In genomic region chr19:43659632-43660031, GRCm38 (mm10) we compare ENCODE assay signal across 20 mouse cellular contexts. TPM values are rescaled to one million over a fixed set of nuclear protein-coding genes. Genes with fewer than 3 reads are reported as not detected.
DNase-seq lines count a peak whose midpoint lies in the region; ATAC-seq lines count a peak whose summit lies in the region.
"Had no signal": no experiment of that assay in that cellular context is flagged by ENCODE, and none has a peak within 500 bp of the region (broad histone marks: within the 10 kb centered on the region; RNA-seq: fewer than 3 reads in every experiment).

No protein-coding gene starts in this region.

- peak; percentile 45 for DNase-seq in adrenal gland, postnatal 10 days
- DNase-seq in adrenal gland, adult 18-20 months (ENCODE audit: low spot score in 2 of 2), result no peak
- peak; percentile 46 for DNase-seq in 3T3-L1 (ENCODE audit: low read depth, low spot score)
- peak; percentile 58 for DNase-seq in adrenal gland, postnatal 14 days
- no peak for DNase-seq in spleen, postnatal 14 days (ENCODE audit: low spot score in 2 of 2)
- no peak for DNase-seq in thymus, postnatal 10 days (ENCODE audit: low spot score in 2 of 2)
- DNase-seq: cerebellum, adult 18-20 months; cerebellum, adult 9-11 months; cerebellum, postnatal 36 days; embryo, embryonic 11 days; gastrocnemius, adult 2 months; gastrocnemius, postnatal 36 days; heart, adult 18-20 months; heart, postnatal 10 days; heart, postnatal 4 days; kidney, adult 11 months had no signal

- ATAC-seq in hematopoietic stem cell, adult 5-6 weeks (replicated peaks in 1 of 2; ENCODE audit: insufficient read depth in 1 of 2, low FRiP score in 2 of 2, low TSS enrichment in 1 of 2, low read depth in 1 of 2, poor library complexity in 2 of 2, severe bottlenecking in 2 of 2), result peak; percentile 6 to 48; a peak in 1 of 4 replicates
- ATAC-seq: forebrain, embryonic 14.5 days; hindbrain, postnatal 0 days had no signal

RNA-seq across cellular contexts. Expression of gene Slc25a28, which starts 15.0 kb away (rescaled TPM):
- total RNA-seq in adrenal gland, postnatal 10 days (2021), result 10 to 100 TPM; 54.9 to 59.2 TPM
- 10 to 100 TPM; 57.5 to 78.5 TPM for total RNA-seq in adrenal gland, adult 18-20 months (2021)
- 58.0 and 62.1 TPM in 2 replicates for total RNA-seq in adrenal gland, postnatal 14 days (2021)
- total RNA-seq in hematopoietic stem cell, adult 5-6 weeks (2017), result 44.4 and 47.1 TPM in 2 replicates

RNA-seq across cellular contexts. Expression of gene Entpd7, which starts 29.8 kb away (rescaled TPM):
- 10 to 100 TPM; 14.2 to 15.5 TPM for total RNA-seq in adrenal gland, postnatal 10 days (2021)
- total RNA-seq in adrenal gland, adult 18-20 months (2021), result 10 to 100 TPM; 13.0 to 20.6 TPM
- total RNA-seq in adrenal gland, postnatal 14 days (2021), result 16.3 and 18.5 TPM in 2 replicates
- total RNA-seq in hematopoietic stem cell, adult 5-6 weeks (2017), result 3.8 and 5.4 TPM in 2 replicates

RNA-seq across cellular contexts. Expression of gene Nkx2-3, which starts 47.5 kb away (rescaled TPM):
- under 1 TPM in 1 of 2 experiments, not detected in 1; 0.12 TPM for total RNA-seq in adrenal gland, postnatal 10 days (2021)
- total RNA-seq in adrenal gland, adult 18-20 months (2021), result not detected
- total RNA-seq in adrenal gland, postnatal 14 days (2021), result not detected in 2 replicates
- total RNA-seq in hematopoietic stem cell, adult 5-6 weeks (2017), result 28.7 and 29.7 TPM in 2 replicates
- total RNA-seq: gastrocnemius, adult 2 months; gastrocnemius, postnatal 36 days; heart, adult 18-20 months; heart, postnatal 10 days; heart, postnatal 4 days; hindbrain, postnatal 0 days; MEL had no signal

Comparison
In these comparisons a context has a peak if more than half of its experiments do, and no peak if none do; other contexts are left out.
1. DNase-seq: peak in adrenal gland, postnatal 10 days (single experiment), 3T3-L1 (single experiment) and adrenal gland, postnatal 14 days (single experiment); none in adrenal gland, adult 18-20 months (0 of 2), spleen, postnatal 14 days (0 of 2) and thymus, postnatal 10 days (0 of 2).
2. RNA of gene Nkx2-3, which starts 47.5 kb away (total RNA-seq): 28.7 to 29.7 TPM in hematopoietic stem cell, adult 5-6 weeks; 0.12 TPM in adrenal gland, postnatal 10 days, not detected in adrenal gland, postnatal 14 days and not detected in adrenal gland, adult 18-20 months; every median in the first group is over 10 times any median in the second.